Mouse (Mus musculus): ENCODE results near the gene Psmb11.

Psmb11 gene

DNA sequence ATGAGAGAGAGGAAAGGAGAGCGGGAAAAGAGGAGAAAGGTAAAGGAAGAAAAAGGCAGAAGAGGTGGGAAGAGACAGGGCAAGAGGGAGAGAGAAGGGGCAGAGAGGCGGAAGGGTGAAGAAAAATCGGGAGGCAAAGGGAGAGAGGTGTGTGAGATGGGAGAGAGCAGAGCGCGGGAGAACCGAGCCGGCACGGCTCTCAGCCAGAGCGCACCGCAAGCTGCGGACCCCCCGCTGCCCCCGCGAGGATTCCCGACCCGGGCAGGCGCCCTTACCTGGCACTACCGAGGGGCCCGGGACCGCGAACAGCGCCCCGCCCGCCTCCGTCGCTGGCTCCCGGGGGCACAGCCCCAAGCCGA, 19.7 kb downstream of the Psmb11 start, which contains the start of gene Gm17606:
TSS of gene Gm17606 (plus strand) at position 7 of the 359 bp plus-strand sequence.
- DNase-seq (ENCODE audit: extremely low spot score) = no peak

DNA sequence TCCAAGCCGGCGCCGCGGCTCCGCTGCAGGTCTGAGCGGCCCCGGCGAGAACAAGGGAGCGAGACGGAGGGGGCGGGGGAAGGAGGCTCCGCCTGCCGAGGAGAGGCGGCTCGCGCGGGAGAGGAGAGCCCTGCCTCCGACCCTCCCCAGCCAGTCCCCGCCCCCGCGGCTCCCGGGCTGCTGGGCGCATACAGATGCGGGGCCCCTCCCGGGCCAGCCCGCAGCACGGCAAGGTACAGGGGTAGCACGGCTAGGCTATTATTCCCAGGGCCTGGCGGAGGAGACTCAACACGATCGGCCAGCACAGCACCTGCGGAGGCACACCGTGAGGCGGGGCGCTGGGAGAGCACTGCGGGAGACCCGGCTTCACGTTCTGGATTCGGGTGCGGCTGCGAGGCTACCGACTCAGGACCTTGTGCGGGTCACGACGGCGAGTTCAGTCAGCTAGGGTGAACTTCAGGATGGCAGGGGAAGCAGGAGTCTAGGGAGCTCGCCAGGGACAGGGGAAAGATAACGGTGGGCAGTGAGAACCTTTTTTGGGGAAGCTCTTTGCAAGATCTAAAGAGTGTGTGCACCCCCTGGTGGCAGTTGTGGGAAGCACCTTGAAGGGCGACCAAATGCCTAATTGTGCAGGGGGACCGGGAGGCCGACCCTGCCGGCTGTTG, 20.2 kb downstream of the Psmb11 start, which contains the start of gene Cdh24:
TSS of gene Cdh24 (minus strand) at position 60 of the 665 bp plus-strand sequence.
- peak; percentile 95 for DNase-seq (ENCODE audit: extremely low spot score)

- no peak for DNase-seq (ENCODE audit: extremely low spot score)
Measured at GRCm38 (mm10) chr14:54642224-54642944, 21.2 kb downstream of the Psmb11 start.

DNA sequence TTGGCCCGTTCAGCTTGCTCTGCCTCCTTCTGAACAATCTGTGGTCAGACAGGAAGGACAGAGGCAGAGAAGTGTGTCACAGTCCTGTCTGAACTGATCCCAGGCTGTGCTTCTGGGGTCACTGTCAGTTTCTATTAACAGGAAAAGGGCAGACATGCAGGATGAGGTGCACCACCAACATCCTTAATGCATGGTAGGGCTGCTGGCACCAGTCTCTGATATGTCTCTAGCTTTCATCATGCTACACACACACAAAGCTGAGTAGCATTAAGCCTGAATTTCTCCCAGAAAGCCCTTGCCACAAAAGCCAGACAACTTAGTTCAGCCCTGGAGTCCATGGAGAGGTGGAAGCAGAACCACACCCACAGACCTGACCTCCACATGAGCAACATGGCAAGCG, 21.8 kb downstream of the Psmb11 start:
- DNase-seq (ENCODE audit: extremely low spot score) = no peak

- no peak for DNase-seq (ENCODE audit: extremely low spot score)
Measured at GRCm38 (mm10) chr14:54644294-54644693, 23.1 kb downstream of the Psmb11 start.

- no peak for DNase-seq (ENCODE audit: extremely low spot score)
Measured at GRCm38 (mm10) chr14:54646455-54646854, 25.2 kb downstream of the Psmb11 start.

DNA sequence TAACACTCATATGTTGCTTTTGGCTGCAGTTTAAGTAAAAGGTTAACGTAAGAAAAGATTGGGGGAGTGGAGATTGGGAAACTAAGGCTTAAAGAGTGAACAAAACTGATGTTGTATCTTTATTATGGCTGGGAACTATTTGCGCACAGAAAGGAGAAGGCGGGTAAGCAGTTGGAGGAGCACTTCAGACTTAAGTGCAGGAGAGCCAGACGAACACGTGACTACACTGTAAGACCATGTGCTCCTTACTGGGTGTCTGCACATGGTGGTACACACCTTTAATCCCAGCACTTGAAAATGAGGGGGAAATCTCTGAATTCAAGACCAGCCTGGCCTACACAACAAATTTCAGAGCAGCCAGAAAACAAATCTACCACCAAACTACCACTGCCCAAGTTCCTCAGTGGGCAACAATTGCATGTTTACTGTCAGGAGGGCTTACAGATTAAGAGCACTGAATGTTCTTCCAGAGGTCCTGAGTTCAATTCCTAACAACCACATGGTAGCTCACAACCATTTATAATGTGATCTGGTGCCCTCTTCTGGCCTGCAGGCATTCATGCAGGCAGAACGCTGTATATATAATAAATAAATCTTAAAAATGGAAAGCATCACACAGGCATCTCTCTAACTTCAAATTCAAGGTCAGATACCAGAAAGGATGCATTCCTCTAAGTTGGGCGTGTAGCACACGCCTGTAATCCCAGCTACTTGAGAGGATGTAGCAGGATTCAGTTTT, 25.8 kb downstream of the Psmb11 start:
- DNase-seq (ENCODE audit: extremely low spot score) = no peak

DNA sequence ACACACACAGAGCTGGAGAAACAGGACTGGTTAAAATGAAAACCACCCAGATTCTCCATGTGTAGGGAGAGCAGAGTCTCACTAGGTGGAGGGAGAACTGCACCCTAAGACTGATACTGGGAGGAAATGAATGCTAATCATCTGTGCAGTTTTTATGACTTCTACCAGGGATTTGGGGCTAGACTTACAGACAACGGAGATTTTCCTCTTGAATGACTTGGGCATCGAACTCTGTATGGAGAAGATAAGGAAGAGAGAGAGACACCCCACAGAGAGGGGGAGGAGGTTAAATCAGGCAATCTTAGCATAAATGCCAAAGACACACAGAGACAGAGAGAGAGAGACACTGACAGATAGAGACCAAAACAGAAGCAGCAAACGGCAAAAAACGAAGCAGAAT, 26.7 kb downstream of the Psmb11 start:
- DNase-seq (ENCODE audit: extremely low spot score) = no peak

GRCm38 (mm10) chr14:54650621-54651454, 29.6 kb downstream of the Psmb11 start:
- peak; percentile 88 for DNase-seq (ENCODE audit: extremely low spot score)

DNA sequence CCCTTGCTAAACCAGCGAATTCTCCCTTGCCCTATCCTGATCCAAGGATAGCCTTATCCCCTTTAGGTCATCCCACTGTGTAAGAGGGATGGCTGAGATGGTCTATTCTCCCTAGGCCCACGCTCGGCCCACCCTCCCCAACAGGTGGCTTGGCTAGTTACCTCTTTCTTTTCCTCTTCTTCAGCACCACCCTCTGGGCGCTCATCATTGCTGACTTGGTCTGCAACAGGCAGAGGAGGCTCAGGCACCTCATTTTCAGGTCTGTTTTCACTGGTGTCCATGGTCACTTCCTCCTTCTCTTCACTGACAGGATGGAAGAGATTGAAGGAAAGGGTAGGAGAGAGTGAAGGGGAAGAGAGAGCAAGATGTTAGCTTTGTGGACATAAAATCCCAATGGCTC, 30.3 kb downstream of the Psmb11 start:
- DNase-seq (ENCODE audit: extremely low spot score) = no peak

DNA sequence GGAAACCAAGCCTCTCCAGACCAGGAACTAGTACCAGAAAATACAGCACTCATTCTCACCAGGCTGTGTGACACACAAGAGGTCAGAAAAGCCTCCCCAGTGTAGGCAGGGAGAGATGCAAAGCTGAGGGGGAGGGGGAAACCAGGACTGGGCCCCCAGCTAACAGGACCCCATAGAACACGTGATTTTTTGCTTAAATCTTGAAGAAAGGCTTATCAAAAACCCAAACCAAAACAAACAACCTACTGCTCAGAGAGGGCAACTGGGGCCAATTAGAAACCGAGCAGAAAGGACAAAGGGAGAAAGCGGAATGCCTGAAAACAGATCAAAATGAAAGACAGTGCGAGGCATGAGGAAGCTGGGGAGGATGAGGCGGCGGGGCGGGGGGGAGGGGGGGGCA, 31.6 kb downstream of the Psmb11 start:
- DNase-seq (ENCODE audit: extremely low spot score) = peak; percentile 38

GRCm38 (mm10) chr14:54653496-54653895, 32.3 kb downstream of the Psmb11 start:
- DNase-seq (ENCODE audit: extremely low spot score) = peak; percentile 92

GRCm38 (mm10) chr14:54660009-54660408, 38.8 kb downstream of the Psmb11 start:
- no peak for DNase-seq (ENCODE audit: extremely low spot score)

DNA sequence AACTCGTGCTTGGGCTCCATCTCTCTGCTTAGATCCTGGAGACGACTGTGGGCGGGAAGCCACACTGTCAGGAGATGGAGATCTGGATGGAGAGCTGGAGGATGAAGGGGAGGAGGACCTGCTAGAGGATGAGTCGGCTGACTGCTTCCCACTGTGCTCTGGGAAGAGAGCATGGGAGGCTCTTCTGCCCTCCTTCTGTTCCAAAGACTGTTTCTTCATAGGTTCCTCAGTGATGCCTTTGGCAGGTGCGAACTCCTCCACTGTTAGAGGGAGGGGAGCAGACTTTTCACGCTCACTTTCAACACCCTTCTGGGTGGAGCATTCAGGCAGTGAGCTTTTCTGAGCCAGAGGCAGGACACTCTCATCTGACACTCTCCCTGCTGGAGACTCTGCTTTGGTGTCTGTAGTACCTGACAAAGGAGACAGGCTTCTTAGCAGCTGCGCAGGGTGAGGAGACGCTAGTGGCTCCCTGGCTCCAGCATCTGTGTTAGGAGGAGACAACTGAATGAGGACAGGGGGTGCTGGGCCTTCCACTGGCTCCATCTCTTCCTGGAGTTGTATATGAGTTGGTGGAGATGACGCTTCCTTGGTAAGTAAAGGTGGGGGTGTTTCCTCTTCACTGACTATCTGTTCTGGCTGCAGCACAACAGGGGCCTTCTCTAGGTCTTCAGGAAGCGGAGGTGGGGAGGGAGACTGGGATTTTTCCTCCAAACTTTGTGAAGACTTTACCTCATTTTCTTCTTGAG, 43.4 kb downstream of the Psmb11 start:
- DNase-seq (ENCODE audit: extremely low spot score) = no peak

GRCm38 (mm10) chr14:54669381-54669780, 48.1 kb downstream of the Psmb11 start:
- DNase-seq (ENCODE audit: extremely low spot score) = peak; percentile 44

- no peak for DNase-seq (ENCODE audit: extremely low spot score)
Measured at GRCm38 (mm10) chr14:54674317-54674716, 53.1 kb downstream of the Psmb11 start.

GRCm38 (mm10) chr14:54676290-54676689, 55.1 kb downstream of the Psmb11 start:
- no peak for DNase-seq (ENCODE audit: extremely low spot score)

GRCm38 (mm10) chr14:54678657-54679304, 57.5 kb downstream of the Psmb11 start:
- no peak for DNase-seq (ENCODE audit: extremely low spot score)

Data from embryo, embryonic 9.5 days (tissue).